Mouse (Mus musculus): ENCODE data around the gene Sec31a. TPM values are rescaled to one million over a fixed set of nuclear protein-coding genes. Genes with fewer than 3 reads are reported as not detected.
A peak's percentile ranks its signal among the peaks of the same experiment; 100 is the strongest.
"Not testable (repeated sequence)": the region's sequence is repeated elsewhere in the genome, so short reads cannot be mapped to it uniquely, and the experiment has no call there.

Gene Sec31a
- polyA plus RNA-seq, 1 experiment from 2014 or later = 125 TPM

GRCm38 (mm10) chr5:100428031-100428733 lies 12.1 kb upstream of the Sec31a start:
- Histone ChIP-seq H3K4me3 (peak overlapping the region; percentile 88), H3K36me3 (replicated peaks) (peaks cover 53% of the 10 kb centered on the region), H3K27ac (replicated peaks) (peak overlapping the region; percentile 98), H3K4me1 (peaks cover 60% of the 10 kb centered on the region), H3K9me3 (no peaks in the 10 kb centered on the region), H3K27me3 (replicated peaks; ENCODE audit: low read depth, poor library complexity, severe bottlenecking) (no peaks in the 10 kb centered on the region)
- no peak for DNase-seq (ENCODE audit: low spot score)
- WGBS = 18% methylated on average over 5 of the region's 5 CpGs

- peaks cover 65% of the 10 kb centered on the region for H3K4me1 ChIP-seq
- peaks cover 62% of the 10 kb centered on the region for H3K36me3 ChIP-seq (replicated peaks)
- 64% methylated on average over 9 of the region's 9 CpGs for WGBS
- no peaks in the 10 kb centered on the region for H3K9me3 ChIP-seq
- H3K4me3 ChIP-seq = peak overlapping the region; percentile 88
- peak; percentile 17 for DNase-seq (ENCODE audit: low spot score)
- H3K27ac ChIP-seq (replicated peaks) = peak overlapping the region; percentile 40; the same call in 1 of the 2 replicates
- H3K27me3 ChIP-seq (replicated peaks; ENCODE audit: low read depth, poor library complexity, severe bottlenecking) = no peaks in the 10 kb centered on the region
These were observed 11.2 kb upstream of the Sec31a start for GRCm38 (mm10) chr5:100427276-100427675.

- Histone ChIP-seq H3K4me3 (peak overlapping the region; percentile 88), H3K36me3 (replicated peaks) (peaks cover 74% of the 10 kb centered on the region), H3K4me1 (peaks cover 62% of the 10 kb centered on the region)
- H3K9me3 ChIP-seq; H3K27me3 ChIP-seq (replicated peaks; ENCODE audit: low read depth, poor library complexity, severe bottlenecking); H3K27ac ChIP-seq (replicated peaks); DNase-seq (ENCODE audit: low spot score): not testable (repeated sequence)
- WGBS = 84% methylated on average over 2 of the region's 2 CpGs
These were observed 9.8 kb upstream of the Sec31a start for GRCm38 (mm10) chr5:100425823-100426222.

GRCm38 (mm10) chr5:100424252-100424651 lies 8.2 kb upstream of the Sec31a start:
- H3K27me3 ChIP-seq (replicated peaks; ENCODE audit: low read depth, poor library complexity, severe bottlenecking) = no peaks in the 10 kb centered on the region
- no peaks in the 10 kb centered on the region for H3K9me3 ChIP-seq
- no peak overlapping the region for H3K27ac ChIP-seq (replicated peaks)
- peaks cover 90% of the 10 kb centered on the region for H3K36me3 ChIP-seq (replicated peaks)
- DNase-seq (ENCODE audit: low spot score) = no peak
- H3K4me3 ChIP-seq = peak overlapping the region; percentile 88
- peaks cover 53% of the 10 kb centered on the region for H3K4me1 ChIP-seq
- 89% methylated on average over 3 of the region's 3 CpGs for WGBS

GRCm38 (mm10) chr5:100423626-100424025 lies 7.6 kb upstream of the Sec31a start:
- Histone ChIP-seq H3K27me3 (replicated peaks; ENCODE audit: low read depth, poor library complexity, severe bottlenecking) (no peaks in the 10 kb centered on the region), H3K4me1 (peaks cover 53% of the 10 kb centered on the region), H3K4me3 (peak overlapping the region; percentile 88), H3K36me3 (replicated peaks) (peaks cover 96% of the 10 kb centered on the region), H3K9me3 (no peaks in the 10 kb centered on the region), H3K27ac (replicated peaks) (no peak overlapping the region)
- 83% methylated on average over 7 of the region's 7 CpGs for WGBS
- no peak for DNase-seq (ENCODE audit: low spot score)

- Histone ChIP-seq H3K27ac (replicated peaks) (no peak overlapping the region), H3K9me3 (no peaks in the 10 kb centered on the region), H3K36me3 (replicated peaks) (peaks cover 62% of the 10 kb centered on the region), H3K4me1 (peaks cover 25% of the 10 kb centered on the region), H3K4me3 (no peak overlapping the region), H3K27me3 (replicated peaks; ENCODE audit: low read depth, poor library complexity, severe bottlenecking) (no peaks in the 10 kb centered on the region)
- DNase-seq (ENCODE audit: low spot score) = no peak
- WGBS = 69% methylated on average over 4 of the region's 4 CpGs
These were observed 2.8 kb upstream of the Sec31a start for GRCm38 (mm10) chr5:100418861-100419260.

- Histone ChIP-seq H3K27me3 (replicated peaks; ENCODE audit: low read depth, poor library complexity, severe bottlenecking) (no peaks in the 10 kb centered on the region), H3K27ac (replicated peaks) (no peak overlapping the region), H3K36me3 (replicated peaks) (peaks cover 54% of the 10 kb centered on the region), H3K9me3 (no peaks in the 10 kb centered on the region), H3K4me1 (peaks cover 20% of the 10 kb centered on the region), H3K4me3 (no peak overlapping the region)
- DNase-seq (ENCODE audit: low spot score) = no peak
- 87% methylated on average over 2 of the region's 2 CpGs for WGBS
These were observed 2.0 kb upstream of the Sec31a start for GRCm38 (mm10) chr5:100418077-100418476.

- H3K4me3 ChIP-seq = peak overlapping the region; percentile 90
- peaks cover 22% of the 10 kb centered on the region for H3K36me3 ChIP-seq (replicated peaks)
- H3K27ac ChIP-seq (replicated peaks) = no peak overlapping the region
- peaks cover 16% of the 10 kb centered on the region for H3K4me1 ChIP-seq
- no peak for DNase-seq (ENCODE audit: low spot score)
- H3K9me3 ChIP-seq = no peaks in the 10 kb centered on the region
- WGBS = 76% methylated on average over 11 of the region's 11 CpGs
- H3K27me3 ChIP-seq (replicated peaks; ENCODE audit: low read depth, poor library complexity, severe bottlenecking) = no peaks in the 10 kb centered on the region
These were observed 1.4 kb downstream of the Sec31a start for GRCm38 (mm10) chr5:100414474-100415196.

GRCm38 (mm10) chr5:100412886-100413285 lies 3.1 kb downstream of the Sec31a start:
- 87% methylated on average over 3 of the region's 3 CpGs for WGBS
- peaks cover 16% of the 10 kb centered on the region for H3K36me3 ChIP-seq (replicated peaks)
- DNase-seq (ENCODE audit: low spot score) = no peak

GRCm38 (mm10) chr5:100410281-100410680 lies 5.8 kb downstream of the Sec31a start:
- 91% methylated on average over 5 of the region's 5 CpGs for WGBS
- H3K36me3 ChIP-seq (replicated peaks) = peaks cover 38% of the 10 kb centered on the region
- no peak for DNase-seq (ENCODE audit: low spot score)
- no peak overlapping the region for H3K4me3 ChIP-seq
- H3K9me3 ChIP-seq = no peaks in the 10 kb centered on the region
- H3K27me3 ChIP-seq (replicated peaks; ENCODE audit: low read depth, poor library complexity, severe bottlenecking) = no peaks in the 10 kb centered on the region
- H3K4me1 ChIP-seq = peaks cover 11% of the 10 kb centered on the region
- H3K27ac ChIP-seq (replicated peaks) = no peak overlapping the region

More at GRCm38 (mm10) chr5:100412886-100413285, 3.1 kb downstream of the Sec31a start:
- Histone ChIP-seq H3K4me3 (no peak overlapping the region), H3K9me3 (no peaks in the 10 kb centered on the region), H3K27ac (replicated peaks) (no peak overlapping the region), H3K27me3 (replicated peaks; ENCODE audit: low read depth, poor library complexity, severe bottlenecking) (no peaks in the 10 kb centered on the region), H3K4me1 (peaks cover 16% of the 10 kb centered on the region)

GRCm38 (mm10) chr5:100408485-100408884 lies 7.5 kb downstream of the Sec31a start:
- Histone ChIP-seq H3K4me1 (0 out of 2 replicates have a peak, but pooled peaks cover 1% of the 10 kb centered on the region), H3K36me3 (replicated peaks) (peaks cover 56% of the 10 kb centered on the region), H3K9me3 (no peaks in the 10 kb centered on the region), H3K27ac (replicated peaks) (no peak overlapping the region), H3K4me3 (no peak overlapping the region), H3K27me3 (replicated peaks; ENCODE audit: low read depth, poor library complexity, severe bottlenecking) (no peaks in the 10 kb centered on the region)
- 90% methylated on average over 5 of the region's 5 CpGs for WGBS
- DNase-seq (ENCODE audit: low spot score) = no peak

GRCm38 (mm10) chr5:100396753-100397152 lies 19.3 kb downstream of the Sec31a start:
- Histone ChIP-seq H3K27ac (replicated peaks) (no peak overlapping the region), H3K36me3 (replicated peaks) (peaks cover 94% of the 10 kb centered on the region), H3K4me3 (no peak overlapping the region), H3K27me3 (replicated peaks; ENCODE audit: low read depth, poor library complexity, severe bottlenecking) (no peaks in the 10 kb centered on the region), H3K4me1 (no peaks in the 10 kb centered on the region), H3K9me3 (no peaks in the 10 kb centered on the region)
- no peak for DNase-seq (ENCODE audit: low spot score)
- WGBS = 93% methylated on average over 3 of the region's 3 CpGs

GRCm38 (mm10) chr5:100393681-100394080 lies 22.4 kb downstream of the Sec31a start:
- no peak overlapping the region for H3K4me3 ChIP-seq
- DNase-seq (ENCODE audit: low spot score) = no peak
- WGBS = 87% methylated on average over 3 of the region's 3 CpGs
- H3K27ac ChIP-seq (replicated peaks) = no peak overlapping the region
- H3K36me3 ChIP-seq (replicated peaks) = peaks cover 99% of the 10 kb centered on the region
- H3K4me1 ChIP-seq = no peaks in the 10 kb centered on the region
- H3K27me3 ChIP-seq (replicated peaks; ENCODE audit: low read depth, poor library complexity, severe bottlenecking) = no peaks in the 10 kb centered on the region
- no peaks in the 10 kb centered on the region for H3K9me3 ChIP-seq

Measured in embryonic facial prominence, embryonic 10.5 days (tissue).